Mouse (Mus musculus) erythroblast, embryonic 14.5 days (primary cell): ENCODE data around the gene Gm49403.

ENCODE experiments used
- GATA1 ChIP-seq: IDR thresholded peaks from 2 replicates; pipeline ENCODE4 v1.6.1; 2012; ENCODE audit warnings: low read length, inconsistent platforms, mixed read lengths
- TAL1 ChIP-seq: IDR thresholded peaks from 3 replicates; pipeline ENCODE4 v1.6.1; 2012; ENCODE audit warnings: low read length, inconsistent platforms, mixed read lengths

DNA sequence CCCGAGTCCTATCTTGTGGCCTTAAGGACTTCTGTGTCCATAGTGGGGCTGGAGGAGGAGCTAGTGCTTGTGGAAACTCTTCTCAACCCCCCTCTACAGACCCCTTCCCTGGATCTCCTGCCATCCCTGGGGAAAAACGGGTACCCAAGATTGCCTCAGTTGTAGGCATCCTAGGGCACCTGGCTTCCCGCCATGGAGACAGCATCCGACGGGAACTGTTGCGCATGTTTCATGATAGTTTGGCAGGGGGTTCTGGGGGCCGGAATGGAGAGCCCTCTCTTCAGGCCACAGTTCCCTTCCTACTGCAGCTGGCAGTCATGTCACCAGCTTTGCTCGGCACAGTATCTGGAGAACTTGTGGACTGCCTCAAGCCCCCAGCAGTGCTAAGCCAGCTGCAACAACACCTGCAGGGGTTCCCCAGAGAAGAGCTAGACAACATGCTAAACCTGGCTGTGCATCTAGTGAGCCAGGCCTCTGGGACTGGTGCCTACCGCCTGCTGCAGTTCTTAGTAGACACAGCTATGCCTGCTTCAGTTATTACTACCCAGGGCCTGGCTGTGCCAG lies 11.7 kb downstream of the Gm49403 start:
- TF ChIP-seq TAL1 = no peak
- TF ChIP-seq GATA1 = no peak
